Mouse (Mus musculus): ENCODE measurements around the gene Mki67.

Mki67 gene

DNA sequence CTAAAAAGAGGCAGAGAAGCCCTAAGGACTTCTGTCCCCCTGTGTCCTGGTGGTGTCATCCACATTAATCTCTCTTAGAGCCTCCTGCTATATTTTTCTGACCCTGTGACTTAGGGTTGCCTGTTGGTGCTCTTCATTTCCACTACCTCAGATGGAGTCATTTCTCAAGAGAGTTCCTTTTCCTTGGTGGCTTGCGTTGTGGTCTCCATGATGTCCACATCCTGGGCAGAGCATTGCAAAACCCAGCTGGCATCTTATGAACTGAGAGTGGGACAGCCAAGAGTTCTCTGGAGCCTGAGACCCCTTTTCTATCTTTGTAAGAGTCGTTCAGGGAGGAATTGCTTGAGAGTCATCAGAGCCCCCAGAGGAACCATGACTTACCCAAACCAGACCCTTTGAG, 49.8 kb downstream of the Mki67 start:
- no peak for DNase-seq (ENCODE audit: low spot score)

DNA sequence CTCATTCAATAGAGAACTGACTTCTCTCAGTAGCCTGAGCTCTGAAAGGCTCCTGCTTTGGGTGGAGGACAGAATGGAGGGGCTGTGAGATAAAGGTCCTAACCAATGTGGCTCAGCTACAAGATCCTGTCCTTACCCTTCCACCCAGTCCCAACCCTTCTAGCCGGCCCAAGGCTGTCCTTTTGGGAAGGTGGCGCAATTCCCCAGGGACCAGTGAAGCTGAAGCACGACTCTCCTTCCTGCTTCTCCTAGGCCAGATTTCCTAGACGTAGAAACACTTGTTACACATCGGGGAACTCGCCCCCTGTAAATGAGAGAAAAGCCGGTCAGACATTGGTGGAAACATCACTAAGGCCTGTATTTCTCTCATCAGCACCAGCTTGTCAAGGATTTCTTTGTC, 52.0 kb downstream of the Mki67 start:
- no peak for DNase-seq (ENCODE audit: low spot score)

DNA sequence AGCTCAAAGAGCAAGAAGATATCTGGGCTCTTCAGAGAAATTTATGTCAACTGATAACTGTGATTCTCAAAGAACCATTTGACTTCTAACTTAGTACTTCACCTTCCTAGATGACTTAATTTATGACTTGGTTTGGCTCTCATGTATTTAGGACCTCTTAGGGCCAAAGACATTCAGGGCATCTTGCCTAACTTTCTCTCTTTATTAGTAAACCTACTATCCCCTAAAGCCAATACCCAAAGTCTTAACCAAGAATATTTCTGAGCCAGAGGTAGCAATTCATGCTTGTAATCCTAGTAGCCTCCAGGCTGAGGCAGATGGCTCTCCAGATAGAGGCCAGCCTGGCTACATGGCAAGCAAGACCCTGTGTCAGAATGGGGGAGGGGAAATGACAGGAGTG, 55.8 kb downstream of the Mki67 start:
- DNase-seq (ENCODE audit: low spot score): no peak

DNA sequence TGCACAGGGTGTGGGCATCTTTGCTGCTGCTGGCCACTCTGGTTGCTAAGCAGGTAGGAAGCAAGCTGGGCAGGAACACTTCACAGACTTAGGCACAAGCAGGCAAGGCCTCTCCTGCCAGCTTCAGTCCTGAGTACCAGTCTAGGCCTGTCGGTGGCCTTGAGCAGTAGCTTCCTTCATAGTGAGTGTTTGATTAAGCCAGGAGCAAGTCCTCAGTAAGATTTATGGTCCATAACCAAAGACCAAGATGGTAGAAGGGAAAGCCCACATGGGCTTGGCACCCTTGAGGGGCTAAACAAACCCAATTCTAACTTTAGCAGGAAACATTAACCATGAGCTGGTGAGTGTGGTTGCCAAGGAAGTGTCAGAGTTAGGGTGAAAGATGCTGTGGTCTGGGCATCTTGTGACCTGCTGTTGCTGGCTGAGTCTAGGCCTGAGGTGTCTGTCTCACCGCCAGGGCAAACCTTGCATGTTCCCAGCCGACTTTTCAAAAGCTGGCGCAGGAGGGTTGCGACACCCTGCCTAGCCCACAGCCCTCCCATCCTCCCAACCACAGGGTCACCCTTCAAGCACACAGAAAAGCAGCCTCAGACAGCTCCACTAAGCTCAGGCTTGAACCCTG, 56.7 kb downstream of the Mki67 start:
- DNase-seq (ENCODE audit: low spot score): no peak

DNA sequence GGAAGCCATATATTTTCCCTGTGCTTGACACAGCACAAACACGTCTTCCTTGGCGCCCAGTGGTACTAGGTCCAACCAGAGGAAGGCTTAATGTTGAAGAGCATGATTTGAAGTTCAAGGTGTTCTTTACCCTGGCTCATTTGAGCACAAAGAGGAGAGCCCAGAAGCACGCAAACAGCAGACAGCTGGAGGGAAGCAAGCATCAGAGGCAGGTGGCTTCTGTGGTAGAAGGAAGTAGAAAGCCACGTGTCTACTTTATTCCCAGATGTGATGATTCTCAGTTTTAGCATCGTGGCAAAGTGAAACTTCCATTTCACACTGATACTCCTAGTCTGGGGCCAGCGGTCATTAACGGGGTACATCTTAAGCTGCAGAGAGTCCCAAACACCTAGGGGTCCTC, 58.0 kb downstream of the Mki67 start:
- DNase-seq (ENCODE audit: low spot score): no peak

DNA sequence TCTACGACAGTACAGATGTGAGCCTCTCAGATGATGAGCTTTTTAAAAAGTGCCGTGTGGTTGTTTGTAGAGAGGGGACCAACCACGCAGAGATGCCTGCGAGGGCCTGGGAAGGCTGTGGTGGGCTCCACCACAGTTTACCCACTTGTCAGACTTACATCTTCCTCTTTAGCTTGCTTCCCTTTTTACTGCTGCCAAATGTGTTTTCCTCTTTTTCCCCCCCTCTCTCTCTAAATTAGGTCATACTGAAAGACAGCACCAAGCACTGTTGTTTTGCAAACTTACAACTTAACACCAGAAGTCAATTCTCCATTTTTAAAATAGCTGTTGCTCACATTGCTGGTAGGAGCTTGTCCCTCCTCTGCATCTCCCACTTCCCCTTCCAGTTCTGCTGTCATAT, 61.0 kb downstream of the Mki67 start:
- DNase-seq (ENCODE audit: low spot score): no peak

DNA sequence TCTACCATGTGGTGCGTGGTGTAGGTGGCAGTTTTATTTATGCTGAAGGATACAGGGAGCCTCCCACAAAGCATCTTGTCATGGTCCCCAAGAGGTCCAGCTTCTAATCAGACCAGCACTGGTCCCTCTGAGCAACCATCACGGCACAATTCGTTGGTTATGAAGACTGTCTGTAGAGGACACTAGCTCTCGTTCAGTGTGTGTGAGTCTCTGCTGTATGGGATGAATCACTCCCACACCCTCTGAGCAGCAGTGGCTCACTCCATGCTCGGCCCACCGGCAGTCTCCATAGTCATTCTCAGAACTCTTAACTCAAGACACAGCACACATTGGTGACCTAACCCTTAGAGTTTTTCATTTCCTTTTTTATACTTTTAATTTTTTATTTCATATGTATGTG, 61.9 kb downstream of the Mki67 start:
- no peak for DNase-seq (ENCODE audit: low spot score)

DNA sequence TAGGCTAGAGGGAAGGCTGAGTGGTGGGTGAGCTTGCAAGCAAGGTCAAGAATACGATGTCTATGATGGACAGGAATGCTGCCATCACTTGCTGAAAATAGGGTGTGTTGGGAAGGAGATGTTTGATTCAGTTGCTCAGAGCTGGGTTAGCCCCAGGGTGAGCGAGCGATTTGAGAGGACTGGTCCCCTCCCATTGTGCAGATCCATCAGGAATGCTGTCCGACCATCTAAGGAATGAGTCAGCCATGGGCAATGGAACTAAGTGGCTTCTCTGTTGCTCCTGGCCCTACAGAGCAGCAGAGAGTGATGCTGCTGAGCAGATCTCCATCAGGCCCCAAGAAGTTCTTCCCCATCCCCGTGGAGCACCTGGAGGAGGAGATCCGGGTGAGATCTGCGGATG, 62.6 kb downstream of the Mki67 start:
- DNase-seq (ENCODE audit: low spot score): no peak

DNA sequence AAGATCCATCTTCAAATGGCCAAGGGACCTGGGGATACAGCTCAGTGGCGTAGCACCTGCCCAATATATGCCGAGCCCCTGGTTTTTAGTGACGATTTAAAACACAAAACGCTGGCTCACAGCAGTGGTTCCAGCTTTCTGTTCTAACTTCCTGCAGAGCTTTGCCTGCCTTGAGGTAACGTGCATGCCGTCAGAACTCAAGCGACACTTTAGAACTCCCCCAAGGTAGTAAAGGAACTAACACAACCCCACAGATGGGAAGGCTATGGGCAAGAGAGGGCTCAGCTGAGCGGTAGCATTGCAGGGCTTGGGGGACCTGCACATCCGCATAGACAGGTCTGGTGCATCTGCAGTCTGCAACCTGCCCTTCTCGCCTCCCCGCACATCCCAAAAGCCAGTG, 63.4 kb downstream of the Mki67 start:
- DNase-seq (ENCODE audit: low spot score): no peak

DNA sequence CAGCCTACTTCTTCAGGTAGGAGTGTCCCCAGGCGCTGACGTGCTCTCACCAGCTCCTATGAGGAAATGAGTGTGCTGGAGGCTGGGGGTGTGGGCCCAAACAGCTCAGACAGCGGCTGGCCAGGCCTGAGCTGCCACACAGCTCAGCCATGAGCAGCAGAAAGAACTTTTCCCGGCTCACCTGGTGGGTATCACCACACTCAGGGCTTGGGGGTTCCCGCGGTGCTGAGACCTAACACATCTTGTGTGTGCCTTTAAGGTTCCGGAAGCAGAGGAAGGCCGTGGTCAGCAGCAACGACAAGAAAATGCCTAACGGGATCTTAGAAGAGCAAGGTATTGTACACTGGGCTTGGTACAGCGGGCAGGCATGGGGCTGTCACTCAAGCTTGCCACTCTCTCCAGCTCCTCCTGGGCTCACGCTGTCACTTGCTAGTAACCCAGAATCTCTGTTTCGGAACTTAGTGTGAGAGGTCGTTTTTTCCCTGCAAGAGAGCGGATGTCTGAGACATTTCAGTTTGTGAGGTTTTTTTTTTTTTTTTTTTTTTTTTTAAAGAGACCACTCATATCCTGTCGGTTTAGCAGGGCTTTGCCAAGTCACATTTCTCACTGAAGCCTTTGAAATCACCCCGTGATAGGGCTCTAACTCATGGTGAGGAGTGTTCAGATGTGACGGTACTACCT, 64.2 kb downstream of the Mki67 start:
- peak; percentile 23 for DNase-seq (ENCODE audit: low spot score)

DNA sequence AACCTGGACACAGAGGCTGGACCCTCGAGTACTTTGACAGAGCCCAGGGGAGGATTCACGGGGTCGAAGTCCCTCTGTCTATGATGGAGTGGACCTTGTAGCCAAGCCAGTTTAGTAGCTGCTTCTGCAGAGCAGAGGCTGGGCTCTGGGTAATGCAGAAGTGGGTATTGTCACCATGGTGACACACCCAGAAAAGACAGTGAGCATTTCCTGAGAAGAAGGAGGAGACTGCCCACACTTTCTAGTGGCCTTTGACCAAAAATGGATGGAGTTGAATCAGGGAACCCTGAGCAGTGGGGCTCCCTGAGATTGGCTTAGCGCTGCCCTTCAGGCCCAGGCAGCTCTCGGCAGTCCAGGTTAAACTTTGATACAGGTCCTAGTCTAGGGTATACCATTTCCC, 66.1 kb downstream of the Mki67 start:
- DNase-seq (ENCODE audit: low spot score): no peak

DNA sequence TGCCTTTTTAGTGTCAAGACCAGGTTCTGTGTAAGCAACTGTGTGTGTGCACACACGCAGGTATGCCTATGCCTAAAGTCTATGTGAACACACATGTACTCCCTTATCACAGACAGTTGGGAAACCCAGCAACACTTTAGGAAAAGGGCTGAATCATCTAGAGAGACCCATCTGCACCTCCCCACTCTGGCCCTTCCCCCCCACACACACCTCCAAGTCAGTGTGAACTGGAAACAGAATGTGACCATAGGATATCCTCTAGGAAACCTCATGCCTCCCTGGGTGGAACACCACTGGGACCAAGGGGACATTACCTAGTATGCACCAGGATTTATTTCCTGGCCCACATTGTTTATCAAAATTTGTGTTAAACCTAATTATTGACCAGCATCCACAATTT, 66.9 kb downstream of the Mki67 start:
- no peak for DNase-seq (ENCODE audit: low spot score)

DNA sequence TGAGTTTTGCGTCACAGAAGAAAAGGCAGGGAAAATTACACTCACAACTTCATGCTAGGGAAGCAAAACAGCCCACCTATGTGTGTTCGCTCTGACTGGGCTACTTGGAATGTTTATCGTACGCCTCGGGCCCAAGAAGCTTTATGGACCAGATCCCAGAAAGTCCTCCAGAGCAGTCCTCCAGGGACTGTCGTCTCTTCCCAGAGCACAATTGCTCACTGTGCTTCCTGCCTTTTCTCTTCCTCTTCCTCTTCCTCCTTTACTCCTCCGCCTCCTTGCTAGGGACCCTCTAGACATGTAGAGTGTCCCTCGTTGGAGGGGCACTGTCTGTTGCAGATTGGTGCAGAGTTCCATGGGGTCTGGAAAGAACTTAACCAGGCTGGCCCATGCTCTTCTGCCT, 67.3 kb downstream of the Mki67 start:
- DNase-seq (ENCODE audit: low spot score): no peak

DNA sequence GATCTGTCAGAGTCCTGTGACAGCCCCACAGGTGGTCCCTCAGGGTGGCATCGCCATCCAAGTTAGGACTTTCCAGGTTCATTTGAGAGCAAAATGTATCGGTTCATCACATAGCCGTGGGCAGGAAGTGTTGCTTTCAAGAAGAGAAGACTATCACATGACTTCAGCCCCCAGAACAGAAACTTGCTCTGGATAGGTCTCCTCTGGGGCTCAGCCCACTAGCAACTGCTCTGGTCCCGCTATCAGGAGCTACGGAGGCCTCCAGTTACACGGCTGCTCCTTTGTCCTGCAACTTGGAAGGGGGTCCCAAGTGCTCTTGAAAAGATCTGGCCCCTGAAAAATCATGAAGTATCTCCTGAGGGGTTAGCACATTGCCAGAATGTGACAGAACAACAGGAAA, 69.2 kb downstream of the Mki67 start:
- no peak for DNase-seq (ENCODE audit: low spot score)

DNA sequence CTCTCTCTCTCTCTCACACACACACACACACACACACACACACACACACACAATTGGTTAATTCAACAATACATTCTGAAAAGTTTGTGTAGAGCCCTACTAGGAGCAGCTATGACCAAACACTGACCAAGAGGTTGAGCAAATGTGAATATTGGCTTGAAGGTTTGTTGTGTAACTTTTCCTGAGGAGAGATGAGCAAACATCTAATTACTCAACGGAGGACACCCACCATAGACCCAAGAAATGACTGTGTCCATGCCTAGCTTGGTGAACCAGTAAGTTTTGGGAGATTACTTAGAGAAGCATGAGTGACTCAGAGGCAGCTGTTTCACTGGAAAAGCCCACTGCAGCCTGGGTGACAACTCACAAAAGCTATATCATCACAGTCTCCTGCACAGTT, 71.7 kb downstream of the Mki67 start:
- no peak for DNase-seq (ENCODE audit: low spot score)

DNA sequence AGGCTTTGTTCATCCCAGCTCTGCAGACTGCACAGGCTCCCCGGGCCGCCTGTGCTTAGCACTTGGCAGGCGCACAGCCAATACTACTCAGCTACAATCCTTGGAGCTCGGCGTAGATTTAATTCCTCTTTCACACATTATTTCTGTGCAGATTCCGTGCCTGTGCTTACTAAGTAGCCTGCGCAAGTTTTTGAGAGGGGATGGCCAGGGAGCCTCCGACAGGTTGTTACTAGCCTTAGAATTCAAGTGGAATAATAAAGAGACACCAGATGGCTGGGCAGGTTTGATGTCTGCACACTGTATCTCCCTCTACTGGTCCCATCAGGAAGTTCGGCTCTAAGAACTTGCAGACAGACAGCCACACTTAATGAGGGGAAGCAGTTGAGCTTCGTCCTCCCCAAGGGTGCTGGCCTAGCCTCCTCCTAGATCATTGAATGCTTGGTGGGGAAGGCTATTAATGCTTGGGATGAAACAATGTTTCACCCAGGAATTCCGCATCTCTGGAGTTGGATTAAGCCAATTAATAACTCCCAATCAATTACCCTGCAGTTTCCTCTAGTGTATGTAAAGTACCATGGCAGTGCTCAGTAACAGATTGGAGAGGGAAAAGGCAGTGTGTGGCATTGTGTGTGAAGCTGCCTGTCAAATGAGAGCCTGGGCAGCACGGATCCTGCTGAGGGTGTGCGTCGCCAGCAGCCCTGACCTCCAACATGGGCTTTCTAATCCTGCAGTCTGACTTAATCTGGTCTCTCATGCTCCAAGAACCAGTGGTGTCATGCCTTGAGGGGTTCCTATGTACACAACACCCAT, 74.3 kb downstream of the Mki67 start:
- no peak for DNase-seq (ENCODE audit: low spot score)
